Mouse (Mus musculus): ENCODE measurements around the gene B230118H07Rik. TPM values are rescaled to one million over a fixed set of nuclear protein-coding genes. Genes with fewer than 3 reads are reported as not detected.
A peak's percentile ranks its signal among the peaks of the same experiment; 100 is the strongest.

The B230118H07Rik gene
- polyA plus RNA-seq, 1 experiment from 2014 or later = 55.8 TPM

- H3K27ac ChIP-seq (replicated peaks; ENCODE audit: low read depth, low read length) = peak within 1 kb of the TSS; percentile 15
- peak; percentile 93 for DNase-seq (ENCODE audit: low spot score)
- H3K4me3 ChIP-seq (ENCODE audit: low read depth, low read length) = peak within 1 kb of the TSS; percentile 91
- H3K36me3 ChIP-seq (ENCODE audit: control insufficient read depth, insufficient read depth, low read length) = no peaks in the 10 kb centered on the region
- no peaks in the 10 kb centered on the region for H3K9me3 ChIP-seq (ENCODE audit: control insufficient read depth, low read length)
- H3K4me2 ChIP-seq (ENCODE audit: low read depth, low read length) = peak within 1 kb of the TSS; percentile 73
- peaks cover 5% of the 10 kb centered on the region; the same call in 1 of the 2 replicates for H3K4me1 ChIP-seq (ENCODE audit: control insufficient read depth, insufficient read depth, low read length)
- H3K27me3 ChIP-seq (replicated peaks; ENCODE audit: control insufficient read depth, insufficient read depth, low read length) = no peaks in the 10 kb centered on the region
- ATAC-seq (ENCODE audit: low read depth) = peak; percentile 96
- under 1% methylated on average over 51 of the region's 68 CpGs for WGBS
- peak within 1 kb of the TSS; percentile 96 for H3K9ac ChIP-seq (ENCODE audit: low read depth, low read length)
Observed at GRCm38 (mm10) chr2:101678236-101679021, 29.1 kb upstream of the B230118H07Rik start, which contains the start of gene Traf6. Gene Traf6, plus strand, starts transcription at chr2:101678429.

GRCm38 (mm10) chr2:101673547-101673946 lies 24.2 kb upstream of the B230118H07Rik start:
- Histone ChIP-seq H3K4me1 (ENCODE audit: control insufficient read depth, insufficient read depth, low read length) (no peaks in the 10 kb centered on the region), H3K9ac (ENCODE audit: low read depth, low read length) (no peak overlapping the region), H3K4me3 (ENCODE audit: low read depth, low read length) (no peak overlapping the region), H3K9me3 (ENCODE audit: control insufficient read depth, low read length) (no peaks in the 10 kb centered on the region), H3K36me3 (ENCODE audit: control insufficient read depth, insufficient read depth, low read length) (no peaks in the 10 kb centered on the region), H3K27me3 (replicated peaks; ENCODE audit: control insufficient read depth, insufficient read depth, low read length) (no peaks in the 10 kb centered on the region), H3K27ac (replicated peaks; ENCODE audit: low read depth, low read length) (no peak overlapping the region), H3K4me2 (ENCODE audit: low read depth, low read length) (no peak overlapping the region)
- ATAC-seq (ENCODE audit: low read depth) = no peak
- DNase-seq (ENCODE audit: low spot score) = no peak
- 77% methylated on average over 3 of the region's 3 CpGs for WGBS

GRCm38 (mm10) chr2:101668751-101669150 lies 19.4 kb upstream of the B230118H07Rik start:
- H3K4me1 ChIP-seq (ENCODE audit: control insufficient read depth, insufficient read depth, low read length) = no peaks in the 10 kb centered on the region
- no peak overlapping the region for H3K27ac ChIP-seq (replicated peaks; ENCODE audit: low read depth, low read length)
- H3K4me2 ChIP-seq (ENCODE audit: low read depth, low read length) = no peak overlapping the region
- no peak overlapping the region for H3K4me3 ChIP-seq (ENCODE audit: low read depth, low read length)
- H3K27me3 ChIP-seq (replicated peaks; ENCODE audit: control insufficient read depth, insufficient read depth, low read length) = no peaks in the 10 kb centered on the region
- no peak overlapping the region for H3K9ac ChIP-seq (ENCODE audit: low read depth, low read length)
- H3K9me3 ChIP-seq (ENCODE audit: control insufficient read depth, low read length) = no peaks in the 10 kb centered on the region
- H3K36me3 ChIP-seq (ENCODE audit: control insufficient read depth, insufficient read depth, low read length) = no peaks in the 10 kb centered on the region
- DNase-seq (ENCODE audit: low spot score) = no peak
- no peak for ATAC-seq (ENCODE audit: low read depth)
- WGBS = 89% methylated on average over 3 of the region's 3 CpGs

GRCm38 (mm10) chr2:101665703-101666092 lies 16.4 kb upstream of the B230118H07Rik start:
- ATAC-seq (ENCODE audit: low read depth) (no peak), DNase-seq (ENCODE audit: low spot score) (no peak)
- no peak overlapping the region for H3K4me3 ChIP-seq (ENCODE audit: low read depth, low read length)
- no peaks in the 10 kb centered on the region for H3K9me3 ChIP-seq (ENCODE audit: control insufficient read depth, low read length)
- H3K36me3 ChIP-seq (ENCODE audit: control insufficient read depth, insufficient read depth, low read length) = no peaks in the 10 kb centered on the region
- H3K9ac ChIP-seq (ENCODE audit: low read depth, low read length) = no peak overlapping the region
- WGBS = 85% methylated on average over 3 of the region's 3 CpGs
- no peak overlapping the region for H3K27ac ChIP-seq (replicated peaks; ENCODE audit: low read depth, low read length)
- H3K4me1 ChIP-seq (ENCODE audit: control insufficient read depth, insufficient read depth, low read length) = no peaks in the 10 kb centered on the region
- H3K4me2 ChIP-seq (ENCODE audit: low read depth, low read length) = no peak overlapping the region
- no peaks in the 10 kb centered on the region for H3K27me3 ChIP-seq (replicated peaks; ENCODE audit: control insufficient read depth, insufficient read depth, low read length)

- WGBS = 18% methylated on average over 9 of the region's 9 CpGs
Observed at GRCm38 (mm10) chr2:101665058-101665702, 15.8 kb upstream of the B230118H07Rik start.

GRCm38 (mm10) chr2:101660536-101660935 lies 11.2 kb upstream of the B230118H07Rik start:
- H3K36me3 ChIP-seq (ENCODE audit: control insufficient read depth, insufficient read depth, low read length) = no peaks in the 10 kb centered on the region
- no peak for DNase-seq (ENCODE audit: low spot score)
- H3K27ac ChIP-seq (replicated peaks; ENCODE audit: low read depth, low read length) = no peak overlapping the region
- H3K9me3 ChIP-seq (ENCODE audit: control insufficient read depth, low read length) = no peaks in the 10 kb centered on the region
- H3K4me2 ChIP-seq (ENCODE audit: low read depth, low read length) = no peak overlapping the region
- H3K27me3 ChIP-seq (replicated peaks; ENCODE audit: control insufficient read depth, insufficient read depth, low read length) = no peaks in the 10 kb centered on the region
- no peak overlapping the region for H3K9ac ChIP-seq (ENCODE audit: low read depth, low read length)
- no peaks in the 10 kb centered on the region for H3K4me1 ChIP-seq (ENCODE audit: control insufficient read depth, insufficient read depth, low read length)
- H3K4me3 ChIP-seq (ENCODE audit: low read depth, low read length) = no peak overlapping the region
- no peak for ATAC-seq (ENCODE audit: low read depth)
- WGBS = 69% methylated on average over 2 of the region's 2 CpGs

More at GRCm38 (mm10) chr2:101665058-101665702, 15.8 kb upstream of the B230118H07Rik start:
- no peaks in the 10 kb centered on the region for H3K27me3 ChIP-seq (replicated peaks; ENCODE audit: control insufficient read depth, insufficient read depth, low read length)
- no peak overlapping the region for H3K9ac ChIP-seq (ENCODE audit: low read depth, low read length)
- no peaks in the 10 kb centered on the region for H3K9me3 ChIP-seq (ENCODE audit: control insufficient read depth, low read length)
- ATAC-seq (ENCODE audit: low read depth) (peak; percentile 90), DNase-seq (ENCODE audit: low spot score) (peak; percentile 90)
- no peaks in the 10 kb centered on the region for H3K36me3 ChIP-seq (ENCODE audit: control insufficient read depth, insufficient read depth, low read length)
- H3K4me3 ChIP-seq (ENCODE audit: low read depth, low read length) = no peak overlapping the region
- H3K4me1 ChIP-seq (ENCODE audit: control insufficient read depth, insufficient read depth, low read length) = no peaks in the 10 kb centered on the region
- H3K27ac ChIP-seq (replicated peaks; ENCODE audit: low read depth, low read length) = no peak overlapping the region
- H3K4me2 ChIP-seq (ENCODE audit: low read depth, low read length) = no peak overlapping the region

- Histone ChIP-seq H3K9me3 (ENCODE audit: control insufficient read depth, low read length) (no peaks in the 10 kb centered on the region), H3K4me1 (ENCODE audit: control insufficient read depth, insufficient read depth, low read length) (peaks cover 9% of the 10 kb centered on the region; the same call in 1 of the 2 replicates), H3K27me3 (replicated peaks; ENCODE audit: control insufficient read depth, insufficient read depth, low read length) (no peaks in the 10 kb centered on the region), H3K4me2 (ENCODE audit: low read depth, low read length) (peak overlapping the region; percentile 63), H3K4me3 (ENCODE audit: low read depth, low read length) (peak overlapping the region; percentile 30), H3K36me3 (ENCODE audit: control insufficient read depth, insufficient read depth, low read length) (no peaks in the 10 kb centered on the region), H3K27ac (replicated peaks; ENCODE audit: low read depth, low read length) (no peak overlapping the region), H3K9ac (ENCODE audit: low read depth, low read length) (no peak overlapping the region)
- 20% methylated on average over 14 of the region's 14 CpGs for WGBS
- DNase-seq (ENCODE audit: low spot score) (peak; percentile 89), ATAC-seq (ENCODE audit: low read depth) (peak; percentile 73; the same call in 1 of the 2 replicates)
Observed at GRCm38 (mm10) chr2:101652921-101653597, 3.7 kb upstream of the B230118H07Rik start.

- ATAC-seq (ENCODE audit: low read depth) = 0 out of 2 replicates have a peak, but pooled peaks have one; percentile 31
- Histone ChIP-seq H3K27me3 (replicated peaks; ENCODE audit: control insufficient read depth, insufficient read depth, low read length) (no peaks in the 10 kb centered on the region), H3K4me2 (ENCODE audit: low read depth, low read length) (peak overlapping the region; percentile 63), H3K4me3 (ENCODE audit: low read depth, low read length) (peak overlapping the region; percentile 30), H3K9ac (ENCODE audit: low read depth, low read length) (no peak overlapping the region), H3K4me1 (ENCODE audit: control insufficient read depth, insufficient read depth, low read length) (peaks cover 9% of the 10 kb centered on the region; the same call in 1 of the 2 replicates), H3K36me3 (ENCODE audit: control insufficient read depth, insufficient read depth, low read length) (no peaks in the 10 kb centered on the region), H3K27ac (replicated peaks; ENCODE audit: low read depth, low read length) (no peak overlapping the region), H3K9me3 (ENCODE audit: control insufficient read depth, low read length) (no peaks in the 10 kb centered on the region)
- WGBS = 38% methylated on average over 14 of the region's 14 CpGs
- DNase-seq (ENCODE audit: low spot score) = peak; percentile 20
Observed at GRCm38 (mm10) chr2:101652204-101652920, 3.0 kb upstream of the B230118H07Rik start.

Measured in embryonic facial prominence, embryonic 14.5 days (tissue).